Mouse (Mus musculus): Measurements from ENCODE around the gene Esrra.

DNA sequence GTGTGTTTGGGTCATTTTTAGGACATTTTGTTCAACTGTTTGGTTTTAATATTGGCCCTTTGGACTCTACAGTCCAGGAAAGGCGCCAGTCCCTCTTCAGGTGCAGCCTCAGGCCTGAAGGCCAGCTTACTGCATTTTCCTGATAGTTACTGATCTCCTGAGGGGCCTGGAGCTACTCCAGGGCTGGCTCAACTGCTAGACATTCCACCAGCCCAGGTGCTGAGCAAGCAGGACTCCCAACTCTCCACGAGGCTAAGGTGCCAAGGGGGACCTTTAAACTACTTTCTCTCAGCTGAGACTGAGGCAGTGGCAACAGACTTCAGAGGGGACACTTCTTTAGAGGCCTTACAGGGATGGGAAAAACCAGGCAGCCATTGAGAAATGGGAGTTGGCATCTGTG is 16.8 kb downstream of the Esrra start:
- TF ChIP-seq POLR2A (IDR thresholded peaks at IDR 0.05; ENCODE audit: control insufficient read depth, extremely low read depth, insufficient read depth, low read length, poor library complexity) (no peak), CTCF (IDR thresholded peaks at IDR 0.05; ENCODE audit: borderline replicate concordance, control insufficient read depth, extremely low read depth, insufficient read depth, low read length, poor library complexity) (no peak)
